Mouse (Mus musculus) kidney, embryonic 14.5 days (tissue): ENCODE data around the gene Hif1an. TPM values are rescaled to one million over a fixed set of nuclear protein-coding genes. Genes with fewer than 3 reads are reported as not detected.

Source experiments
- ATAC-seq: fragments of 200-750 bp; cut with Nextera tagmentation; 2 replicates; pipeline ENCODE4 v1.8.0; 2017; ENCODE audit warnings: moderate number of reproducible peaks, mild to moderate bottlenecking, moderate TSS enrichment, moderate library complexity; ENCODE audit not compliant: low FRiP score, low TSS enrichment
- H3K27ac ChIP-seq: fragments of 300-500 bp; sonication (generic); 2 replicates; pipeline ENCODE4 v1.5.1; 2014; ENCODE audit warnings: low read depth, mild to moderate bottlenecking, low read length, moderate library complexity, mixed read lengths
- H3K27me3 ChIP-seq: fragments of 300-500 bp; sonication (generic); 2 replicates; pipeline ENCODE4 v1.6.1; 2014; ENCODE audit warnings: mild to moderate bottlenecking, low read length; ENCODE audit not compliant: control insufficient read depth, insufficient read depth
- H3K36me3 ChIP-seq: fragments of 300-500 bp; sonication (generic); 2 replicates; pipeline ENCODE4 v1.6.1; 2014; ENCODE audit warnings: low read length, mixed read lengths; ENCODE audit not compliant: control insufficient read depth, insufficient read depth
- H3K4me1 ChIP-seq: fragments of 300-500 bp; sonication (generic); 2 replicates; pipeline ENCODE4 v1.6.1; 2014; ENCODE audit warnings: low read length, mixed read lengths; ENCODE audit not compliant: control insufficient read depth, insufficient read depth
- H3K4me2 ChIP-seq: fragments of 300-500 bp; sonication (generic); replicated peaks from 2 replicates; pipeline ENCODE4 v1.6.1; 2014; ENCODE audit warnings: low read depth, mild to moderate bottlenecking, low read length
- H3K4me3 ChIP-seq: fragments of 300-500 bp; sonication (generic); 2 replicates; pipeline ENCODE4 v1.5.1; 2014; ENCODE audit warnings: mild to moderate bottlenecking, low read length
- H3K9ac ChIP-seq: fragments of 300-500 bp; sonication (generic); 2 replicates; pipeline ENCODE4 v1.6.1; 2014; ENCODE audit warnings: low read depth, mild to moderate bottlenecking, low read length, moderate library complexity
- H3K9me3 ChIP-seq: fragments of 300-500 bp; sonication (generic); 2 replicates; pipeline ENCODE4 v1.6.1; 2016; ENCODE audit warnings: low read length; ENCODE audit not compliant: control insufficient read depth
- WGBS: fragments of 180-500 bp; shearing (Covaris S2); extraction: QIAGEN DNeasy Blood & Tissue Kit; methylation state at CpG from one replicate; pipeline ENCODE4 v1.1.7; 2014; 5-methylcytosine and 5-hydroxymethylcytosine counted together
- polyA plus RNA-seq: library from polyadenylated mRNA; unstranded; fragments of >200 nt; fragmentation: Nextera tagmentation; extraction: Ambion mirVana; gene quantifications from 2 replicates; pipeline ENCODE4 v1.2.1, GENCODE M21; 2014

The Hif1an gene
- polyA plus RNA-seq, 1 experiment from 2014 or later, result 28.0 TPM

DNA sequence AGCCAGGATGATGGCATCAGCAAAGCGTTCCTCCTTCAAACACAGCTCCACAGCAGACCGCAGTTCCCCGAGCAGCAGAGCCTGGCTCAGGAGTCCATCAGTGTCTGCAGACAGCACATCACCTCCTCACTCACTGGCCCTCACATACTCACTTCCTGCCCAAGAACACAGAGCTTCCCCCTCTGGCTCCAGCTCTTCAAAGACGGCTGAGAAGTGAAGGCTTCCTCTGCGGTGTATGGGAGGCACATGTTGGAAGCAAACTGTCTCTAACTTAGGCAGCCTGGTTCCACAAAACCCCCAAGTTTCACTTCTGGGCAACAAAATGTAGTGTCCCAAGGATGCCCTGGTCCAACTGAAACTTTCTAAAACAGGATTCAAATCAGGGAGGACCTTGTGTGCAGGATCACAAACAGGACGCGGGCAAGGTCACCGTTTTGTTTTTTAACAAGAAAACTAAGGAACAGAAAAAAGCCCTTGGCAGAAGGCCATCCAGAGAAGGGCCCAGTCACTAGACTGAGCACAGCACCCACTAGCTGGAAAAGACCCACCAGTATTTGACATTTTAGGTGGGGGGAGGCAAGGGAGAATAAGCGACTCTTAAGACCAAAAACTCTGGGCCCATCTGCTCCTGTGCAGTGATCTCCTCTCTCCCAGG is 37.0 kb upstream of the Hif1an start:
- Histone ChIP-seq H3K4me3 (no peak overlapping the region), H3K27me3 (no peaks in the 10 kb centered on the region), H3K27ac (no peak overlapping the region), H3K9ac (no peak overlapping the region), H3K4me1 (no peaks in the 10 kb centered on the region), H3K9me3 (no peaks in the 10 kb centered on the region), H3K4me2 (no peak overlapping the region), H3K36me3 (no peaks in the 10 kb centered on the region)
- no peak for ATAC-seq
- 80% methylated on average over 9 of the region's 9 CpGs for WGBS

- Histone ChIP-seq H3K4me1 (0 out of 2 replicates have a peak, but pooled peaks cover 2% of the 10 kb centered on the region), H3K36me3 (no peaks in the 10 kb centered on the region), H3K9me3 (no peaks in the 10 kb centered on the region), H3K4me3 (no peak overlapping the region), H3K9ac (no peak overlapping the region), H3K27ac (no peak overlapping the region), H3K4me2 (no peak overlapping the region), H3K27me3 (no peaks in the 10 kb centered on the region)
- WGBS, result 76% methylated on average over 6 of the region's 6 CpGs
- ATAC-seq, result no peak
Observed at GRCm38 (mm10) chr19:44530018-44530417, 32.6 kb upstream of the Hif1an start.

- no peaks in the 10 kb centered on the region for H3K27me3 ChIP-seq
- H3K4me2 ChIP-seq, result no peak overlapping the region
- no peaks in the 10 kb centered on the region for H3K9me3 ChIP-seq
- 31% methylated on average over 3 of the region's 3 CpGs for WGBS
- H3K36me3 ChIP-seq, result no peaks in the 10 kb centered on the region
- peak; percentile 51 for ATAC-seq
- H3K4me3 ChIP-seq, result no peak overlapping the region
- H3K9ac ChIP-seq, result no peak overlapping the region
- 0 out of 2 replicates have a peak, but pooled peaks cover 2% of the 10 kb centered on the region for H3K4me1 ChIP-seq
- H3K27ac ChIP-seq, result no peak overlapping the region
Observed at GRCm38 (mm10) chr19:44535376-44535775, 27.3 kb upstream of the Hif1an start.

GRCm38 (mm10) chr19:44537416-44537815 is 25.2 kb upstream of the Hif1an start:
- no peak for ATAC-seq
- H3K4me1 ChIP-seq, result 0 out of 2 replicates have a peak, but pooled peaks cover 2% of the 10 kb centered on the region
- no peak overlapping the region for H3K4me3 ChIP-seq
- H3K27me3 ChIP-seq, result no peaks in the 10 kb centered on the region
- H3K9ac ChIP-seq, result no peak overlapping the region
- no peaks in the 10 kb centered on the region for H3K36me3 ChIP-seq
- H3K27ac ChIP-seq, result no peak overlapping the region
- WGBS, result 63% methylated on average over 8 of the region's 8 CpGs
- peaks cover 6% of the 10 kb centered on the region; the same call in 1 of the 2 replicates for H3K9me3 ChIP-seq
- H3K4me2 ChIP-seq, result no peak overlapping the region

GRCm38 (mm10) chr19:44542694-44543178 is 19.9 kb upstream of the Hif1an start:
- peaks cover 6% of the 10 kb centered on the region; the same call in 1 of the 2 replicates for H3K9me3 ChIP-seq
- H3K4me2 ChIP-seq, result no peak overlapping the region
- no peak overlapping the region for H3K4me3 ChIP-seq
- 89% methylated on average over 8 of the region's 8 CpGs for WGBS
- ATAC-seq, result no peak
- no peak overlapping the region for H3K27ac ChIP-seq
- peaks cover 6% of the 10 kb centered on the region; the same call in 1 of the 2 replicates for H3K4me1 ChIP-seq
- no peaks in the 10 kb centered on the region for H3K36me3 ChIP-seq
- H3K9ac ChIP-seq, result no peak overlapping the region
- no peaks in the 10 kb centered on the region for H3K27me3 ChIP-seq

DNA sequence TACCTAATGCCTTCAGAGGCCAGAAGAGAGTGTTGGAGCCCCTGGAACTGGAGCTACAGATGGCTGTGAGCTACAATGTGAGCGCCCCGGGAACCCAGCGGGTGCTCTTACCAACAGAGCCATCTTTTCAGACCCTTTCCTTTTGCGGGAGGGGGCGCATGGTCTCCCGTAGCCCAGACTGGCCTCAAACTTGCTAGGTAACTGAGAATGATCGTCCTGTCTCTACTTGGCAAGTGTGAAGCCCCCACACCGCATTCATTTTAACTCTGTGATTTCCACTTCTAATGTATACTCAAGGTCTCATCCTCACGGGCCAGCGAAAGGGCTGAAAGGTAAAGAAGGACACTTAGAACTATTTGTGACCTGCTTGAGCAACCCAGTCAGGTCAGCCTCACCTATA is 18.3 kb upstream of the Hif1an start:
- H3K4me2 ChIP-seq, result no peak overlapping the region
- ATAC-seq, result peak; percentile 17; the same call in 1 of the 2 replicates
- 68% methylated on average over 10 of the region's 10 CpGs for WGBS
- H3K4me1 ChIP-seq, result peaks cover 6% of the 10 kb centered on the region; the same call in 1 of the 2 replicates
- H3K9ac ChIP-seq, result no peak overlapping the region
- no peak overlapping the region for H3K27ac ChIP-seq
- peaks cover 6% of the 10 kb centered on the region; the same call in 1 of the 2 replicates for H3K9me3 ChIP-seq
- no peaks in the 10 kb centered on the region for H3K27me3 ChIP-seq
- no peak overlapping the region for H3K4me3 ChIP-seq
- peaks cover 12% of the 10 kb centered on the region; the same call in 1 of the 2 replicates for H3K36me3 ChIP-seq

DNA sequence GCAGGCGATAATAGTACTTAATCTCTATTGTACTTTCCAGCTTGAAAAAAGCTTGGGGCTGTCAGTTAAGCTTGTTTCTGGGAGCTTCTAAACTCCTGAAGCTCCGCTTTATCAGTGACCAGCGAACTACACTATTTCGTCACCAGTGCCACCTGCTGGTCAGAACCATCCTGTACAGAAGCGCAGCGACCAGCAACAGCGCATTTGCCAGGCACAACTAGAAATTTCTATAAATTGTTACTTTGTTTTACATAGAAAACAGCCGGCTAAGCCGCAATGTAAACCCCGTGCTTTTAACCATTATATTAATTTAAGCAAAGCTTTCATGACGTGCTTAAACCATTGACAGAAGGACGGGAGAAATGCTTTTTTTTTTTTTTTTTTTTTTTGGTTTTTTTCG is 17.9 kb upstream of the Hif1an start:
- ATAC-seq, result 0 out of 2 replicates have a peak, but pooled peaks have one; percentile 44
- H3K4me3 ChIP-seq, result peak overlapping the region; percentile 55; the same call in 1 of the 2 replicates
- H3K27me3 ChIP-seq, result no peaks in the 10 kb centered on the region
- H3K4me1 ChIP-seq, result peaks cover 6% of the 10 kb centered on the region; the same call in 1 of the 2 replicates
- no peak overlapping the region; the same call in 1 of the 2 replicates for H3K9ac ChIP-seq
- 2% methylated on average over 13 of the region's 13 CpGs for WGBS
- H3K27ac ChIP-seq, result no peak overlapping the region
- H3K36me3 ChIP-seq, result peaks cover 15% of the 10 kb centered on the region
- H3K9me3 ChIP-seq, result peaks cover 6% of the 10 kb centered on the region; the same call in 1 of the 2 replicates
- H3K4me2 ChIP-seq, result peak overlapping the region; percentile 90

GRCm38 (mm10) chr19:44545321-44546041 is 17.2 kb upstream of the Hif1an start, which contains the start of gene Sec31b:
Sec31b (minus strand) TSS chr19:44545864.
- Histone ChIP-seq H3K4me3 (peak within 1 kb of the TSS; percentile 55), H3K9me3 (peaks cover 6% of the 10 kb centered on the region; the same call in 1 of the 2 replicates), H3K4me2 (peak within 1 kb of the TSS; percentile 90), H3K27me3 (no peaks in the 10 kb centered on the region), H3K27ac (no peak within 1 kb of the TSS), H3K36me3 (peaks cover 22% of the 10 kb centered on the region), H3K4me1 (peaks cover 6% of the 10 kb centered on the region; the same call in 1 of the 2 replicates), H3K9ac (peak within 1 kb of the TSS; percentile 54)
- ATAC-seq, result peak; percentile 70
- under 1% methylated on average over 47 of the region's 47 CpGs for WGBS
